Mouse (Mus musculus) limb, embryonic 14.5 days (tissue): ENCODE results near the gene Emilin2. TPM values are rescaled to one million over a fixed set of nuclear protein-coding genes. Genes with fewer than 3 reads are reported as not detected.

Experiments used
- ATAC-seq: fragments of 200-750 bp; cut with Nextera tagmentation; 2 replicates; pipeline ENCODE4 v1.8.0; 2017; ENCODE audit warnings: low read depth, moderate number of reproducible peaks, moderate TSS enrichment; ENCODE audit not compliant: low FRiP score
- DNase-seq: peaks from one replicate; pipeline ENCODE4 v3.0.0-alpha.2; 2015; ENCODE audit warnings: low spot score
- H3K27ac ChIP-seq: fragments of 300-500 bp; sonication (generic); replicated peaks from 2 replicates; pipeline ENCODE4 v1.5.1; 2014; ENCODE audit warnings: low read depth, mild to moderate bottlenecking, low read length, moderate library complexity, mixed read lengths
- H3K27me3 ChIP-seq: fragments of 300-500 bp; sonication (generic); 2 replicates; pipeline ENCODE4 v1.6.1; 2014; ENCODE audit warnings: low read length, mixed read lengths; ENCODE audit not compliant: control insufficient read depth, insufficient read depth
- H3K36me3 ChIP-seq: fragments of 300-500 bp; sonication (generic); 2 replicates; pipeline ENCODE4 v1.6.1; 2014; ENCODE audit warnings: mild to moderate bottlenecking, low read length, moderate library complexity, mixed read lengths; ENCODE audit not compliant: control insufficient read depth, insufficient read depth
- H3K4me1 ChIP-seq: fragments of 300-500 bp; sonication (generic); 2 replicates; pipeline ENCODE4 v1.6.1; 2014; ENCODE audit warnings: antibody characterized with exemption, low read length, mixed read lengths; ENCODE audit not compliant: control insufficient read depth, insufficient read depth
- H3K4me2 ChIP-seq: fragments of 300-500 bp; sonication (generic); replicated peaks from 2 replicates; pipeline ENCODE4 v1.6.1; 2014; ENCODE audit warnings: low read depth, mild to moderate bottlenecking, low read length, moderate library complexity; ENCODE audit not compliant: severe bottlenecking
- H3K4me3 ChIP-seq: fragments of 300-500 bp; sonication (generic); replicated peaks from 2 replicates; pipeline ENCODE4 v1.5.1; 2014; ENCODE audit warnings: low read length
- H3K9ac ChIP-seq: fragments of 300-500 bp; sonication (generic); 2 replicates; pipeline ENCODE4 v1.6.1; 2014; ENCODE audit warnings: mild to moderate bottlenecking, low read depth, low read length, moderate library complexity; ENCODE audit not compliant: severe bottlenecking
- H3K9me3 ChIP-seq: fragments of 300-500 bp; sonication (generic); 2 replicates; pipeline ENCODE4 v1.6.1; 2016; ENCODE audit warnings: low read length; ENCODE audit not compliant: control insufficient read depth
- POLR2A ChIP-seq: fragments of 200-500 bp; IDR thresholded peaks from 2 replicates; pipeline ENCODE4 v1.8.0; 2012; ENCODE audit warnings: inconsistent platforms, mild to moderate bottlenecking, moderate library complexity, borderline replicate concordance; ENCODE audit not compliant: insufficient read depth, insufficient read length; ENCODE audit errors: extremely low read depth
- WGBS: fragments of 180-500 bp; shearing (Covaris S2); extraction: QIAGEN DNeasy Blood & Tissue Kit; methylation state at CpG from one replicate; pipeline ENCODE4 v1.1.7; 2014; 5-methylcytosine and 5-hydroxymethylcytosine counted together
- polyA plus RNA-seq, 2 experiments: library from polyadenylated mRNA; depleted of rRNA in 1 of 2; stranded (reverse) in 1 of 2; unstranded in 1 of 2; fragments of >200 nt; fragmentation: Nextera tagmentation in 1 of 2; extraction: Ambion mirVana in 1 of 2; gene quantifications; 2 replicates each; pipeline versions ENCODE4 v1.2.1 to v1.2.3; 2012 to 2014

Emilin2 gene
- polyA plus RNA-seq, 2 experiments = 22.7 to 30.0 TPM

GRCm38 (mm10) chr17:71228651-71229050 is 83.1 kb downstream of the Emilin2 start:
- no peak overlapping the region for H3K27ac ChIP-seq
- no peak overlapping the region for H3K4me3 ChIP-seq
- 87% methylated on average over 7 of the region's 7 CpGs for WGBS
- ATAC-seq (no peak), DNase-seq (no peak)
- H3K36me3 ChIP-seq = peaks cover 44% of the 10 kb centered on the region
- no peak overlapping the region for H3K9ac ChIP-seq
- H3K9me3 ChIP-seq = no peaks in the 10 kb centered on the region
- no peak for TF ChIP-seq POLR2A
- no peaks in the 10 kb centered on the region for H3K4me1 ChIP-seq
- no peak overlapping the region for H3K4me2 ChIP-seq
- H3K27me3 ChIP-seq = no peaks in the 10 kb centered on the region

GRCm38 (mm10) chr17:71227128-71227895 is 84.5 kb downstream of the Emilin2 start:
- Histone ChIP-seq H3K9me3 (no peaks in the 10 kb centered on the region), H3K27ac (no peak overlapping the region), H3K27me3 (no peaks in the 10 kb centered on the region), H3K4me2 (no peak overlapping the region), H3K9ac (no peak overlapping the region), H3K4me3 (no peak overlapping the region), H3K36me3 (peaks cover 39% of the 10 kb centered on the region), H3K4me1 (no peaks in the 10 kb centered on the region)
- TF ChIP-seq POLR2A = no peak
- DNase-seq (no peak), ATAC-seq (no peak)
- 86% methylated on average over 9 of the region's 9 CpGs for WGBS

- no peaks in the 10 kb centered on the region for H3K9me3 ChIP-seq
- 45% methylated on average over 5 of the region's 5 CpGs for WGBS
- H3K36me3 ChIP-seq = peaks cover 36% of the 10 kb centered on the region
- no peak for TF ChIP-seq POLR2A
- ATAC-seq = no peak
- H3K27me3 ChIP-seq = no peaks in the 10 kb centered on the region
- H3K4me1 ChIP-seq = no peaks in the 10 kb centered on the region
- no peak overlapping the region for H3K4me3 ChIP-seq
- no peak overlapping the region for H3K4me2 ChIP-seq
- no peak for DNase-seq
- no peak overlapping the region for H3K9ac ChIP-seq
- no peak overlapping the region for H3K27ac ChIP-seq
Observed at GRCm38 (mm10) chr17:71225091-71225490, 86.7 kb downstream of the Emilin2 start.

- Histone ChIP-seq H3K9ac (no peak overlapping the region), H3K27ac (no peak overlapping the region), H3K4me1 (no peaks in the 10 kb centered on the region), H3K4me3 (no peak overlapping the region), H3K36me3 (peaks cover 34% of the 10 kb centered on the region), H3K9me3 (no peaks in the 10 kb centered on the region), H3K4me2 (no peak overlapping the region), H3K27me3 (no peaks in the 10 kb centered on the region)
- no peak for TF ChIP-seq POLR2A
- WGBS = 73% methylated on average over 2 of the region's 2 CpGs
- ATAC-seq (no peak), DNase-seq (no peak)
Observed at GRCm38 (mm10) chr17:71224521-71224920, 87.3 kb downstream of the Emilin2 start.

- H3K9ac ChIP-seq = no peak overlapping the region
- H3K27ac ChIP-seq = no peak overlapping the region
- no peaks in the 10 kb centered on the region for H3K27me3 ChIP-seq
- no peaks in the 10 kb centered on the region for H3K4me1 ChIP-seq
- H3K4me2 ChIP-seq = no peak overlapping the region
- ATAC-seq = no peak
- WGBS = 74% methylated on average over 5 of the region's 5 CpGs
- TF ChIP-seq POLR2A = no peak
- no peaks in the 10 kb centered on the region for H3K9me3 ChIP-seq
- DNase-seq = no peak
- peaks cover 35% of the 10 kb centered on the region for H3K36me3 ChIP-seq
- no peak overlapping the region for H3K4me3 ChIP-seq
Observed at GRCm38 (mm10) chr17:71223676-71224075, 88.1 kb downstream of the Emilin2 start.
